Mouse (Mus musculus) thymus, postnatal 0 days (tissue): ENCODE measurements around the gene Pet100. TPM values are rescaled to one million over a fixed set of nuclear protein-coding genes. Genes with fewer than 3 reads are reported as not detected.

Experiments
- polyA plus RNA-seq: library from polyadenylated mRNA; unstranded; fragments of >200 nt; fragmentation: Nextera tagmentation; extraction: Ambion mirVana; gene quantifications from 2 replicates; pipeline ENCODE4 v1.2.1, GENCODE M21; 2015

Pet100 gene
- polyA plus RNA-seq, 1 experiment from 2014 or later: 202 TPM

Other genes starting within 250 kb of the Pet100 start
- gene Arhgef18, start 228.5 kb upstream of the Pet100 start, polyA plus RNA-seq: 7.3 and 9.2 TPM in 2 replicates
- gene Pex11g, start 153.9 kb upstream of the Pet100 start, polyA plus RNA-seq: 2.6 and 3.0 TPM in 2 replicates
- gene Tex45, start 150.7 kb upstream of the Pet100 start, polyA plus RNA-seq: 0.10 TPM in 1 of 2 replicates, not detected in the other
- gene Zfp358, start 128.4 kb upstream of the Pet100 start, polyA plus RNA-seq: 21.4 and 23.0 TPM in 2 replicates
- gene Mcoln1, start 121.1 kb upstream of the Pet100 start, polyA plus RNA-seq: 28.4 and 32.3 TPM in 2 replicates
- 10.4 and 12.9 TPM in 2 replicates for gene Pnpla6, start 106.2 kb upstream of the Pet100 start, polyA plus RNA-seq
- gene C330021F23Rik, start 53.6 kb upstream of the Pet100 start, polyA plus RNA-seq: 0.19 TPM in 1 of 2 replicates, not detected in the other
- gene Camsap3, start 34.3 kb upstream of the Pet100 start, polyA plus RNA-seq: 0.81 and 1.1 TPM in 2 replicates
- gene Xab2, start 232 bp upstream of the Pet100 start, polyA plus RNA-seq: 62.2 and 64.3 TPM in 2 replicates
- 0.31 and 0.42 TPM in 2 replicates for gene Pcp2, start 4.0 kb downstream of the Pet100 start, polyA plus RNA-seq
- gene Stxbp2, start 9.4 kb downstream of the Pet100 start, polyA plus RNA-seq: 114 and 120 TPM in 2 replicates
- 1.0 and 1.5 TPM in 2 replicates for gene Retn, start 34.2 kb downstream of the Pet100 start, polyA plus RNA-seq
- 0.78 and 0.88 TPM in 2 replicates for gene Mcemp1, start 44.2 kb downstream of the Pet100 start, polyA plus RNA-seq
- 1.6 and 2.1 TPM in 2 replicates for gene Fcor, start 50.8 kb downstream of the Pet100 start, polyA plus RNA-seq
- 39.7 and 41.7 TPM in 2 replicates for gene Trappc5, start 54.8 kb downstream of the Pet100 start, polyA plus RNA-seq
- 0.31 and 0.37 TPM in 2 replicates for gene Fcer2a, start 72.6 kb downstream of the Pet100 start, polyA plus RNA-seq
- gene Clec4g, start 99.1 kb downstream of the Pet100 start, polyA plus RNA-seq: 0.10 and 0.18 TPM in 2 replicates
- 1.1 and 1.3 TPM in 2 replicates for gene Cd209a, start 127.4 kb downstream of the Pet100 start, polyA plus RNA-seq
- 0.22 and 0.29 TPM in 2 replicates for gene Cd209e, start 232.8 kb downstream of the Pet100 start, polyA plus RNA-seq